Mouse (Mus musculus) cortical plate, adult 2 months (tissue): ENCODE measurements at regions not wholly inside any gene's neighbourhood (a gene's known extent, or its start where the extent isn't known, plus 50 kb on each side); places are given as distances from the start of the nearest gene placed in this dataset.

Experiments used
- CTCF ChIP-seq: fragments of 200-500 bp; IDR thresholded peaks from 2 replicates; pipeline ENCODE4 v1.5.1; 2011; ENCODE audit warnings: mild to moderate bottlenecking, control low read depth, low read length; ENCODE audit not compliant: insufficient read depth; ENCODE audit errors: extremely low read depth
- POLR2A ChIP-seq: fragments of 200-500 bp; IDR thresholded peaks from 2 replicates; pipeline ENCODE4 v1.6.1; 2011; ENCODE audit warnings: mild to moderate bottlenecking, low read length, control low read depth; ENCODE audit not compliant: insufficient read depth; ENCODE audit errors: extremely low read depth

DNA sequence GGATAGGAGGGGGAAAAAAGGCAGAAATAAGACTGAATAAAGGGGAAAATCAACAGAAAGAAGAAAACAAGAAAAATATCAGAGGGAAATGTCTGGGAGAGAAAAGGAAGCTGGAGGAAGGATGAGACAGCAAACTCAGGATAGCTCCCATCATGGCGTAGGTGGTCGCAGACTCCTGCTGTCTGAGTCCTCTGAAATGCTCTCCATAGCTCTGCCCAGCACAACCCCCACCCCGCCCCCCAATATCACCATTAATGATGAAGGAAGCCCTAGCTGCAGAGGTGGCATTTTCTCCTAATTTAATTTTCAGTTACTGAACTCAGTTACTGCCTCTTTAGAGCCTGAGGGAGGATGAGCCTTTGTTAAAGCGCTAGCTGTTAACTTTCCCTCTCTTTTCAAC lies 275.6 kb upstream of the Tmem161b start:
- no peak for TF ChIP-seq POLR2A
- no peak for TF ChIP-seq CTCF
